Mouse (Mus musculus) myocyte (in vitro differentiated cells): ENCODE results near the gene Plscr2.

Experiments
- E2F4 ChIP-seq: IDR thresholded peaks from one replicate; pipeline ENCODE4 v1.6.1; 2011; ENCODE audit warnings: mild to moderate bottlenecking, control low read depth, moderate library complexity; ENCODE audit not compliant: insufficient read depth
- MAX ChIP-seq: IDR thresholded peaks from one replicate; pipeline ENCODE4 v1.6.1; 2011; ENCODE audit warnings: low read depth, mild to moderate bottlenecking, control low read depth
- MYOD1 ChIP-seq, 3 experiments: IDR thresholded peaks; one replicate each; pipeline ENCODE4 v1.6.1; 2011; ENCODE audit warnings: control low read depth in 2 of 3, low read depth in 2 of 3, mild to moderate bottlenecking in 2 of 3, moderate library complexity in 1 of 3; ENCODE audit not compliant: insufficient read length in 2 of 3, control insufficient read depth in 1 of 3
- MYOG ChIP-seq, 3 experiments: IDR thresholded peaks; one replicate each; pipeline ENCODE4 v1.6.1; 2011; ENCODE audit warnings: control low read depth in 2 of 3, low read depth in 2 of 3, mild to moderate bottlenecking in 2 of 3; ENCODE audit not compliant: insufficient read length in 2 of 3, control insufficient read depth in 1 of 3, insufficient read depth in 1 of 3
- POLR2A ChIP-seq: IDR thresholded peaks from one replicate; pipeline ENCODE4 v1.6.1; 2011; ENCODE audit warnings: low read depth, mild to moderate bottlenecking, control low read depth, moderate library complexity; ENCODE audit not compliant: insufficient read length
- REST ChIP-seq: IDR thresholded peaks from one replicate; pipeline ENCODE4 v1.6.1; 2011; ENCODE audit warnings: mild to moderate bottlenecking, control low read depth, moderate library complexity; ENCODE audit not compliant: insufficient read depth, insufficient read length
- TCF12 ChIP-seq: IDR thresholded peaks from one replicate; pipeline ENCODE4 v1.6.1; 2011; ENCODE audit warnings: mild to moderate bottlenecking, control low read depth; ENCODE audit not compliant: poor library complexity, insufficient read depth, severe bottlenecking
- USF1 ChIP-seq: IDR thresholded peaks from one replicate; pipeline ENCODE4 v1.6.1; 2011; ENCODE audit warnings: low read depth, mild to moderate bottlenecking, control low read depth, moderate library complexity

GRCm38 (mm10) chr9:92335277-92335818 lies 59.9 kb downstream of the Plscr2 start:
- no peak for TF ChIP-seq POLR2A
- no peak for TF ChIP-seq MYOG (IDR thresholded peaks at IDR 0.05; ENCODE audit: control insufficient read depth in 1 of 3, insufficient read depth in 1 of 3, insufficient read length in 2 of 3, low read depth in 2 of 3)
- TF ChIP-seq REST, result no peak
- no peak for TF ChIP-seq MYOD1 (IDR thresholded peaks at IDR 0.05; ENCODE audit: control insufficient read depth in 1 of 3, insufficient read length in 2 of 3, low read depth in 2 of 3)
- TF ChIP-seq TCF12, result no peak
- no peak for TF ChIP-seq MAX
- no peak for TF ChIP-seq USF1
- no peak for TF ChIP-seq E2F4
